In the genomic region with DNA sequence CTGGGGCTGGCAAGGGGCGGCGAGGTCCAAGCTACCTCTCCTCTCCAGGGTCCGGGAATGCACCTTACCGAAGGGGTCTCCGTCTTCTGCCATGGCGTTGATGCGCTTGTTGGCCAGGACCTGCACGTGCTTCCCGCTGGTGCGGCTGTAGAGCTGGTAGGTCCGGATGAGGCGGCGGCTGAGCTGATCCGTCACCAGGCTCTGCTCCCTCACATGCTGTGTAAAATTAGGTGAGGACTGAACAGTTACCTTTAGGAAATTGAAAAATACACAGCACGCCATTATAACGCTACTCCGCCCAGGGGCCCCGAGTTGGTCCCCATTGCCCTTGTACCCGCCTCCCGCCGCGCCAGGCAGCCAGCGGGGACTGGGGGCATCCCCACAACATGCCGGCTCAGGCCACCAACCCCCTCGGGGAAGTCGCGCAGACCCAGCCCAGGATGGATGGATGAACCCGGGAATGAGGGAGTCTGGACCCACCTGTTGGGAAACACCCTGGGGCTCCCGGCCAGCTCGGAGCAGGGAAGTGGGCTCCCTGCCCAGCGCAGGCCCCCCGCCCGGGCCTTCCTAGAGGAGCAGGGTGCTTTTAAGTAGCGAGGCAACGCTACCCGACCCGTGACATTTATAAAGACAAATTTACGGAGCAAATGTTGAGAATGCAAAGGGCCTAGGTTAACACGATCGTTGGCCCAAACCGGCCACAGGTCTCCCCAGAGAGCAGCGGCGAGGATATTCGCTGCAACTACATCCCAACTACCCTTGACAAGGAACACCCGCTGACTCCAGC, we compare ENCODE assay signal across 10 mouse cellular contexts. TPM values are rescaled to one million over a fixed set of nuclear protein-coding genes. Genes with fewer than 3 reads are reported as not detected.
DNase-seq lines count a peak whose midpoint lies in the region; ATAC-seq and TF ChIP-seq lines count a peak whose summit lies in the region.
"Had no signal": no experiment of that assay in that cellular context is flagged by ENCODE, and none has a peak within 500 bp of the region (broad histone marks: within the 10 kb centered on the region; RNA-seq: fewer than 3 reads in every experiment).

No protein-coding gene starts in this region.

- H3K36me3 ChIP-seq in heart, embryonic 15.5 days, result no peaks in the 10 kb centered on the region
- no peaks in the 10 kb centered on the region for H3K36me3 ChIP-seq in forebrain, postnatal 0 days (ENCODE audit: insufficient read depth)
- H3K36me3 ChIP-seq in midbrain, embryonic 11.5 days (ENCODE audit: control insufficient read depth, insufficient read depth, low read length), result no peaks in the 10 kb centered on the region

- no peak overlapping the region for H3K9ac ChIP-seq in heart, embryonic 15.5 days
- H3K9ac ChIP-seq in forebrain, postnatal 0 days, result no peak overlapping the region
- H3K9ac ChIP-seq in midbrain, embryonic 11.5 days (ENCODE audit: low read length), result 0 out of 2 replicates have a peak overlapping the region, but pooled peaks have one; percentile 12

- TF ChIP-seq CTCF in forebrain, postnatal 0 days (IDR thresholded peaks at IDR 0.05; ENCODE audit: low read depth), result no peak

- peaks cover 93% of the 10 kb centered on the region for H3K27me3 ChIP-seq in heart, embryonic 15.5 days
- peaks cover 77% of the 10 kb centered on the region for H3K27me3 ChIP-seq in forebrain, postnatal 0 days (ENCODE audit: insufficient read depth, low read length)
- peaks cover 98% of the 10 kb centered on the region for H3K27me3 ChIP-seq in midbrain, embryonic 11.5 days (ENCODE audit: control insufficient read depth, insufficient read depth, low read length)

- H3K4me1 ChIP-seq in heart, embryonic 15.5 days (replicated peaks), result peaks cover 43% of the 10 kb centered on the region
- no peaks in the 10 kb centered on the region; the same call in 1 of the 2 replicates for H3K4me1 ChIP-seq in forebrain, postnatal 0 days (ENCODE audit: insufficient read depth)
- peaks cover 30% of the 10 kb centered on the region for H3K4me1 ChIP-seq in midbrain, embryonic 11.5 days (ENCODE audit: control insufficient read depth, insufficient read depth, low read length)

- 6% methylated on average over 45 of the region's 45 CpGs for WGBS in heart, embryonic 15.5 days
- 3% methylated on average over 45 of the region's 45 CpGs for WGBS in forebrain, postnatal 0 days
- WGBS in midbrain, embryonic 11.5 days, result under 1% methylated on average over 45 of the region's 45 CpGs

- no peak for DNase-seq in heart, postnatal 4 days
- DNase-seq in ZHBTc4 (ENCODE audit: low read depth, low spot score), result peak; percentile 55
- no peak for DNase-seq in forebrain, postnatal 0 days
- DNase-seq in midbrain, embryonic 11.5 days (ENCODE audit: low spot score, missing footprints), result peak; percentile 94
- no peak for DNase-seq in right cerebral cortex, postnatal 4 days
- no peak for DNase-seq in spleen, postnatal 14 days (ENCODE audit: low spot score in 2 of 2)
- DNase-seq in left cerebral cortex, adult 11 months (ENCODE audit: low spot score), result no peak
- DNase-seq: kidney, postnatal 14 days had no signal

- no peak overlapping the region for H3K27ac ChIP-seq in heart, embryonic 15.5 days
- H3K27ac ChIP-seq in forebrain, postnatal 0 days (ENCODE audit: low read depth, low read length), result no peak overlapping the region
- H3K27ac ChIP-seq in midbrain, embryonic 11.5 days (ENCODE audit: low read depth, low read length), result no peak overlapping the region

- peak overlapping the region; percentile 98 for H3K4me2 ChIP-seq in heart, embryonic 15.5 days
- 0 out of 2 replicates have a peak overlapping the region, but pooled peaks have one; percentile 57 for H3K4me2 ChIP-seq in forebrain, postnatal 0 days (ENCODE audit: low read depth)
- peak overlapping the region; percentile 61 for H3K4me2 ChIP-seq in midbrain, embryonic 11.5 days

- H3K4me3 ChIP-seq in heart, embryonic 15.5 days, result peak overlapping the region; percentile 59
- no peak overlapping the region for H3K4me3 ChIP-seq in forebrain, postnatal 0 days (ENCODE audit: low read depth, low read length)
- H3K4me3 ChIP-seq in midbrain, embryonic 11.5 days (ENCODE audit: low read depth, low read length), result peak overlapping the region; percentile 38

- ATAC-seq in heart, embryonic 15.5 days (replicated peaks; ENCODE audit: insufficient number of reproducible peaks, insufficient read depth, low FRiP score, low read depth), result no peak
- no peak for ATAC-seq in forebrain, postnatal 0 days
- no peak for ATAC-seq in midbrain, embryonic 11.5 days (ENCODE audit: low FRiP score)

- no peaks in the 10 kb centered on the region for H3K9me3 ChIP-seq in heart, embryonic 15.5 days (replicated peaks)
- H3K9me3 ChIP-seq in forebrain, postnatal 0 days (ENCODE audit: low read length), result no peaks in the 10 kb centered on the region
- H3K9me3 ChIP-seq in midbrain, embryonic 11.5 days (ENCODE audit: control insufficient read depth, low read length), result no peaks in the 10 kb centered on the region

RNA-seq across cellular contexts. Expression of a gene that starts 1.1 kb away (rescaled TPM):
- 0.47 and 0.52 TPM in 2 replicates for polyA plus RNA-seq in heart, embryonic 15.5 days (2015; fragmentation: Nextera tagmentation; extraction: Ambion mirVana)
- under 1 TPM in 1 of 2 experiments, not detected in 1; 0.45 TPM for total RNA-seq in heart, postnatal 4 days (2021)
- 1.00 TPM in 1 of 2 replicates, not detected in the other for total RNA-seq in forebrain, postnatal 0 days (2014; rRNA removed)
- polyA plus RNA-seq in forebrain, postnatal 0 days (2015; fragmentation: Nextera tagmentation; extraction: Ambion mirVana), result 0.24 and 0.26 TPM in 2 replicates
- polyA plus RNA-seq in midbrain, embryonic 11.5 days (2014; fragmentation: Nextera tagmentation; extraction: Ambion mirVana), result 8.5 and 11.4 TPM in 2 replicates
- total RNA-seq: megakaryocyte progenitor cell, adult 5-6 weeks had no signal

RNA-seq across cellular contexts. Expression of a gene that starts 7.8 kb away (rescaled TPM):
- polyA plus RNA-seq in heart, embryonic 15.5 days (2015; fragmentation: Nextera tagmentation; extraction: Ambion mirVana), result 8.4 and 9.1 TPM in 2 replicates
- total RNA-seq in heart, postnatal 4 days (2021), result 10 to 100 TPM; 25.4 to 27.8 TPM
- total RNA-seq in forebrain, postnatal 0 days (2014; rRNA removed), result 34.7 and 55.2 TPM in 2 replicates
- 7.8 and 11.5 TPM in 2 replicates for polyA plus RNA-seq in forebrain, postnatal 0 days (2015; fragmentation: Nextera tagmentation; extraction: Ambion mirVana)
- polyA plus RNA-seq in midbrain, embryonic 11.5 days (2014; fragmentation: Nextera tagmentation; extraction: Ambion mirVana), result 9.3 and 10.4 TPM in 2 replicates

RNA-seq across cellular contexts. Expression of a gene that starts 42.0 kb away (rescaled TPM):
- polyA plus RNA-seq in heart, embryonic 15.5 days (2015; fragmentation: Nextera tagmentation; extraction: Ambion mirVana), result 33.8 and 38.1 TPM in 2 replicates
- total RNA-seq in heart, postnatal 4 days (2021), result 10 to 100 TPM; 82.8 to 89.2 TPM
- 214 and 247 TPM in 2 replicates for total RNA-seq in forebrain, postnatal 0 days (2014; rRNA removed)
- 46.8 and 67.8 TPM in 2 replicates for polyA plus RNA-seq in forebrain, postnatal 0 days (2015; fragmentation: Nextera tagmentation; extraction: Ambion mirVana)
- polyA plus RNA-seq in midbrain, embryonic 11.5 days (2014; fragmentation: Nextera tagmentation; extraction: Ambion mirVana), result 68.8 and 78.9 TPM in 2 replicates

Comparison
In these comparisons a context has a peak if more than half of its experiments do, and no peak if none do; other contexts are left out.
1. DNase-seq: peak in ZHBTc4 (single experiment) and midbrain, embryonic 11.5 days (single experiment); none in heart, postnatal 4 days (single experiment), forebrain, postnatal 0 days (single experiment), right cerebral cortex, postnatal 4 days (single experiment), spleen, postnatal 14 days (0 of 2) and left cerebral cortex, adult 11 months (single experiment).
2. Peak in every context shown above with its lines, with median percentiles within 50 percentile points of each other: H3K4me2 ChIP-seq.